Mouse (Mus musculus): ENCODE measurements at regions not wholly inside any gene's neighbourhood (a gene's known extent, or its start where the extent isn't known, plus 50 kb on each side); places are given as distances from the start of the nearest gene placed in this dataset.
"Not testable (repeated sequence)": the region's sequence is repeated elsewhere in the genome, so short reads cannot be mapped to it uniquely, and the experiment has no call there.

GRCm38 (mm10) chr17:43139916-43140315 is 123.6 kb downstream of the Tnfrsf21 start:
- WGBS = 71% methylated on average over 8 of the region's 8 CpGs
- H3K27me3 ChIP-seq (ENCODE audit: insufficient read depth, poor library complexity, severe bottlenecking) = no peaks in the 10 kb centered on the region
- no peaks in the 10 kb centered on the region for H3K9me3 ChIP-seq
- no peak overlapping the region for H3K4me3 ChIP-seq
- peaks cover 4% of the 10 kb centered on the region; the same call in 1 of the 2 replicates for H3K4me1 ChIP-seq (replicated peaks)
- no peaks in the 10 kb centered on the region for H3K36me3 ChIP-seq
- no peak for DNase-seq (ENCODE audit: low spot score)
- no peak overlapping the region for H3K27ac ChIP-seq

DNA sequence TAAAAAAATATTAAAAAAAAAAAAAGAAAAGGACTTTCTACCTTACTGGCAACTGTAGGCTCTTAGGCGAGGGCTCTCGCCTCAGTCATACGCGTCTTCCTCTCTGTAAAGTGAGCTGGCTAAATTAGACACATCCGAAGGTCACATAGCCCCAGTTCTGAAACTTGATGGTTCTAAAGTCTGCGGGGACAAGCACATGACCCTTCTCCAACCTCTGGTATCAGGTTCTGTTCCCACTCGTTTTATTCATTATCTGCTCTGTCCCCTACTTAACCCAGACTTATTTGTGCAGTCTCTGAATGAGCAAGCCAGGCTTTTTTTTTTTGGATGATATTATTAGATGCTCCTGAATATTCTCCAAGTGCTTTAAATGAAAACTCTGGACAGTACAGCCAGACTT is 125.4 kb downstream of the Tnfrsf21 start:
- Histone ChIP-seq H3K9me3 (no peaks in the 10 kb centered on the region), H3K27me3 (ENCODE audit: insufficient read depth, poor library complexity, severe bottlenecking) (no peaks in the 10 kb centered on the region), H3K36me3 (no peaks in the 10 kb centered on the region), H3K27ac (no peak overlapping the region), H3K4me1 (replicated peaks) (peaks cover under 1% of the 10 kb centered on the region; the same call in 1 of the 2 replicates), H3K4me3 (no peak overlapping the region)
- no peak for DNase-seq (ENCODE audit: low spot score)
- 74% methylated on average over 7 of the region's 7 CpGs for WGBS

GRCm38 (mm10) chr17:43145749-43146148 is 124.4 kb upstream of the Adgrf1 start:
- Histone ChIP-seq H3K36me3 (no peaks in the 10 kb centered on the region), H3K4me1 (replicated peaks) (peaks cover 18% of the 10 kb centered on the region), H3K27me3 (ENCODE audit: insufficient read depth, poor library complexity, severe bottlenecking) (no peaks in the 10 kb centered on the region), H3K27ac (no peak overlapping the region), H3K4me3 (no peak overlapping the region), H3K9me3 (no peaks in the 10 kb centered on the region)
- 90% methylated on average over 1 of the region's 1 CpGs for WGBS
- DNase-seq (ENCODE audit: low spot score) = no peak

GRCm38 (mm10) chr17:43147935-43148334 is 122.2 kb upstream of the Adgrf1 start:
- Histone ChIP-seq H3K9me3 (no peaks in the 10 kb centered on the region), H3K4me1 (replicated peaks) (peaks cover 18% of the 10 kb centered on the region), H3K27me3 (ENCODE audit: insufficient read depth, poor library complexity, severe bottlenecking) (no peaks in the 10 kb centered on the region), H3K36me3 (no peaks in the 10 kb centered on the region), H3K4me3 (no peak overlapping the region), H3K27ac (peak overlapping the region; percentile 23)
- DNase-seq (ENCODE audit: low spot score) = peak; percentile 30
- 3% methylated on average over 3 of the region's 3 CpGs for WGBS

GRCm38 (mm10) chr17:43152620-43153019 is 117.5 kb upstream of the Adgrf1 start:
- 87% methylated on average over 3 of the region's 3 CpGs for WGBS
- Histone ChIP-seq H3K4me1 (replicated peaks) (peaks cover 13% of the 10 kb centered on the region), H3K36me3 (no peaks in the 10 kb centered on the region), H3K4me3 (no peak overlapping the region), H3K27ac (no peak overlapping the region), H3K9me3 (no peaks in the 10 kb centered on the region), H3K27me3 (ENCODE audit: insufficient read depth, poor library complexity, severe bottlenecking) (no peaks in the 10 kb centered on the region)
- no peak for DNase-seq (ENCODE audit: low spot score)

DNA sequence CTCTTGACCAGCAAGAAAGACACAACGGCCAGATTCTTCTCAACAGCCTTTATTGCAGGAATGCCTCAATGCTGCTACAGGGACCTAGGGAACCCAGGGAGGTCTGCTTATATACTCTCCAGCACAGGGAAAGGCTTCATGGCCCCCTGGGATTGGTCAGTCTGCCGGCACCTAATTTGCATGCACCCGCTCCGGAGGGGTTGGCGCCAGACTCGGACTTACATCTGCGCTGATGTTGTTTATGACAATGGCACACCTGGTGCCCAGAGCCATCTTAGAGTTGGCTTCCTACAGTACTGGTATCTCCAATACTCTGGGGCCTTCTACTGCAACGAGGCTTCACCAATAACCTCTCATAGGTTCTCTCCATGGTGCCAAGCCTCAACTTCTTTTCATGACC is 114.9 kb upstream of the Adgrf1 start:
- 92% methylated on average over 8 of the region's 8 CpGs for WGBS

GRCm38 (mm10) chr17:43156116-43156515 is 114.0 kb upstream of the Adgrf1 start:
- Histone ChIP-seq H3K9me3 (no peaks in the 10 kb centered on the region), H3K36me3 (no peaks in the 10 kb centered on the region), H3K27ac (no peak overlapping the region), H3K4me1 (replicated peaks) (peaks cover 21% of the 10 kb centered on the region), H3K4me3 (no peak overlapping the region), H3K27me3 (ENCODE audit: insufficient read depth, poor library complexity, severe bottlenecking) (no peaks in the 10 kb centered on the region)
- 78% methylated on average over 5 of the region's 5 CpGs for WGBS
- no peak for DNase-seq (ENCODE audit: low spot score)

More for the DNA sequence above, 114.9 kb upstream of the Adgrf1 start:
- not testable (repeated sequence) for H3K27me3 ChIP-seq (ENCODE audit: insufficient read depth, poor library complexity, severe bottlenecking); H3K9me3 ChIP-seq; H3K4me3 ChIP-seq; DNase-seq (ENCODE audit: low spot score); H3K27ac ChIP-seq; H3K36me3 ChIP-seq
- H3K4me1 ChIP-seq (replicated peaks) = peaks cover 21% of the 10 kb centered on the region

DNA sequence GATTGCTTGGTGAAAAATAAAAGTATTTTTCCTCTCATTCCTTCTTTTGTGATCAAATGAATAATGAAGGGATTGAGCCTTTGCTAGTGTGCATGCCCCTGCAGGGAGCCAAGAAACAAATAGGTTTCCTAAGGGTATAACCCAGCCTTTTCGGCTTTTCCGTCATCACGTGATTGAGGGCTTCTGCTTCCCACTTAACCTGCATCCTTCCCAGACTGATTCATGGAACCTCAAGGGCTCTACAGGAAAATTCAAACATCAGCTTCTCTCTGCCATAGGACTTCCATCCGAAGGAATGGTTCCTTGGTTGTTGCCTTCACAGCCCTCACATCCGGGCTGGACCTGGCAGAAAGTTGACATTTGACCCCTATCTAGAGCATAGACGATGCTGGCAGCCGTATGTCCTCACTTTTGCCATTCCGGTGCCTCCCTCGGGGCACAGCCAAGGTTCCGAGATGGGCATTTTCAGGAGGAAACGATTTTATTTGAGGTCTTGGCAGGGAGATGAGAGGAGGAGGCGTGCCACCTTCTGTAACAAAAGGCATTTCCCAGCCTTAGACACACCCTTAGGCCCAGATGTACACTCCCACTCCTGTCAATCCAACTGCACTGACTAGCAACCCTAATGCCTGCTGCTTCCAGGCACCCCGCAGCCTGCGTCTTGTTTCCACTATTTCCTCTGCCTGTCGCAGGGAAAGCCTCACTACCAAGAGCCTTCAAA is 112.2 kb upstream of the Adgrf1 start:
- peak overlapping the region; percentile 82 for H3K27ac ChIP-seq
- H3K4me1 ChIP-seq (replicated peaks) = peaks cover 21% of the 10 kb centered on the region
- 17% methylated on average over 15 of the region's 15 CpGs for WGBS
- DNase-seq (ENCODE audit: low spot score) = peak; percentile 52
- H3K4me3 ChIP-seq = peak overlapping the region; percentile 38
- H3K9me3 ChIP-seq = no peaks in the 10 kb centered on the region
- no peaks in the 10 kb centered on the region for H3K36me3 ChIP-seq
- no peaks in the 10 kb centered on the region for H3K27me3 ChIP-seq (ENCODE audit: insufficient read depth, poor library complexity, severe bottlenecking)

DNA sequence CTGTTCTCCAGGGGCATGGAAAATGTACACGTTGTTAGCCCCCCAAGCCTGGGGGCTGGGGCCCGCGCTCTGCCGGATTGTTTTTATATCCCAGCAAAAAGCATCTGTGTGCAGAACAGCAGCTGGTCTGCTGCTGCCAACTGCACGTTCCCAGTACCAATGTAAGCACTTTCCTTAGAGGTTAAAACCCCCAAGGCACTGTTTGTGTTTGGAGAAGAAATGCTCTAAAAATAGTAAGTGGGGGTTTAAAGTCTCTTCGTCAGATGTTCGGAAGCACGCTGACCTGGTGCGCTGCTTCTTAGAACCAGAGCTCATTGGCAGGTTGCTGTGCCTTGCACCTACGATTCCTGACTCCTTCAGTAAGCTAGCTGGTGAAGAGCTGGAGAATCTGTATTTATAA is 111.4 kb upstream of the Adgrf1 start:
- WGBS = 37% methylated on average over 10 of the region's 10 CpGs
- peak; percentile 29 for DNase-seq (ENCODE audit: low spot score)
- Histone ChIP-seq H3K4me1 (replicated peaks) (peaks cover 21% of the 10 kb centered on the region), H3K27me3 (ENCODE audit: insufficient read depth, poor library complexity, severe bottlenecking) (no peaks in the 10 kb centered on the region), H3K27ac (peak overlapping the region; percentile 82), H3K4me3 (no peak overlapping the region), H3K36me3 (no peaks in the 10 kb centered on the region), H3K9me3 (no peaks in the 10 kb centered on the region)

DNA sequence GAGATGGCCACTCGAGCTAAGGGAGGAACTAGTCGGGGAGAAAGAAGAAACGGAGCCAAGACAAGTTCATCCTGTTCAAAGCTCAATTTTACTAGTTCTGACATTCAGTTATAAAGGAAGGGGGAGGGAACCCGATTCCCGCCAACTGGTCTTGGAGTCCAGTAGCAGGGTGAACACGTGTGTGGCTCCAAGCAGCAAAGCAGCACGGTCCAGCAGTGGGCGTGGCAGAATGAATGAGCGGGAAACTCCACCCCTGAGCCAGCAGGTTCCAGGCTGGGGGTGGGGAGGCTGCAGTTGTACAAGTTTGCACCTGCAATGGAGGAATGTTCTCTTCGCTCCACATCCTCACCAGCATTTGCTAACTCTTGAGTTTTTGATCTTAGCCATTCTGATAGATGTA is 108.8 kb upstream of the Adgrf1 start:
- H3K27ac ChIP-seq; DNase-seq (ENCODE audit: low spot score); H3K4me3 ChIP-seq; H3K9me3 ChIP-seq; H3K36me3 ChIP-seq; H3K27me3 ChIP-seq (ENCODE audit: insufficient read depth, poor library complexity, severe bottlenecking): not testable (repeated sequence)
- 71% methylated on average over 10 of the region's 10 CpGs for WGBS
- peaks cover 21% of the 10 kb centered on the region for H3K4me1 ChIP-seq (replicated peaks)

DNA sequence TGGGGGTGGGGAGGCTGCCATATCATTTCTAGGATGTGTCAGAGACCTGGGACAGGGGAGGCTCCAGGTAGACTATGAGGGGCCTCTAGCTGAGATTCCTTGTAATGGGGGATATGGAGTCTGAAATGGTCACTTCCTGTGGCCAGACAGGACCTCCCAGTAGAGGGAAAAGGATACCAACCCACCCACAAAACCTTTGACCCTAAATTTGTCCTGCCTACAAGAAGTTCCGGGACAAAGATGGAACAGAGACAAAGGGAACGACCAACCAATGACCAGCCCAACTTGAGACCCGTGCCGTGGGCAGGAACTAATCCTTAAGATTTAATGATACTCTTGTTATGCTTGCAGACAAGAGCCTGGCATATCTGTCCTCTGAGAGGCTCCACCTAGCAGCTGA is 107.0 kb upstream of the Adgrf1 start:
- 85% methylated on average over 4 of the region's 4 CpGs for WGBS
- peaks cover 12% of the 10 kb centered on the region for H3K4me1 ChIP-seq (replicated peaks)
- H3K27ac ChIP-seq = no peak overlapping the region

GRCm38 (mm10) chr17:43166091-43166490 is 104.0 kb upstream of the Adgrf1 start:
- no peaks in the 10 kb centered on the region for H3K36me3 ChIP-seq
- no peaks in the 10 kb centered on the region for H3K9me3 ChIP-seq
- 72% methylated on average over 4 of the region's 4 CpGs for WGBS
- DNase-seq (ENCODE audit: low spot score) = no peak
- H3K27ac ChIP-seq = no peak overlapping the region
- no peaks in the 10 kb centered on the region for H3K4me1 ChIP-seq (replicated peaks)
- H3K4me3 ChIP-seq = no peak overlapping the region
- no peaks in the 10 kb centered on the region for H3K27me3 ChIP-seq (ENCODE audit: insufficient read depth, poor library complexity, severe bottlenecking)

More for the DNA sequence above, 107.0 kb upstream of the Adgrf1 start:
- H3K27me3 ChIP-seq (ENCODE audit: insufficient read depth, poor library complexity, severe bottlenecking) = no peaks in the 10 kb centered on the region
- H3K9me3 ChIP-seq = no peaks in the 10 kb centered on the region
- no peak for DNase-seq (ENCODE audit: low spot score)
- H3K4me3 ChIP-seq = no peak overlapping the region
- H3K36me3 ChIP-seq = no peaks in the 10 kb centered on the region

- WGBS = 69% methylated on average over 1 of the region's 1 CpGs
- H3K9me3 ChIP-seq = no peaks in the 10 kb centered on the region
- H3K27ac ChIP-seq = no peak overlapping the region
- H3K4me3 ChIP-seq = no peak overlapping the region
- DNase-seq (ENCODE audit: low spot score) = no peak
- no peaks in the 10 kb centered on the region for H3K4me1 ChIP-seq (replicated peaks)
- H3K27me3 ChIP-seq (ENCODE audit: insufficient read depth, poor library complexity, severe bottlenecking) = no peaks in the 10 kb centered on the region
- no peaks in the 10 kb centered on the region for H3K36me3 ChIP-seq
Measured at GRCm38 (mm10) chr17:43169435-43169834, 100.7 kb upstream of the Adgrf1 start.

Data from hindbrain, embryonic 10.5 days (tissue).